Mouse (Mus musculus): ENCODE measurements around the gene Rpl38.

Gene Rpl38

DNA sequence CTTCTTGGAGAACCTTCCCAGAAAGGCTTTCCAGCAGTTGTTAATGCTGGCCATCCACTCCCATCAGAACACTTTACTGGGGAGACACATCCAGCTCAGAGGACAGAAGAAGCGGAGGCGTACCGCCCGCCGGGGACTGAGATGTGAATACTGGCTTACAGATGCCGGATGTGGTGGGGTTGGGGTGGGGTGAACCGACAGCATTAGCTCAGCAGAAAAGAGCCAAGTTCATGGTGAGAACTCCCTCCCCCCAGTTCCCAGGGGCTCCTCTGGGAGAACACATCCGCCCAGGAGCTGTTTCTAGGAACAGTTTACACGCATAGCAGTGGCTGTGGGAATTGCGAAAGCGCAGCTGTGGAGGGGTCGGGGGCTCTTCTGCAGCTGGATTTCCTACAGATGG is 31.2 kb downstream of the Rpl38 start:
- intact Hi-C loops (cut with DNase I): no loop called here

DNA sequence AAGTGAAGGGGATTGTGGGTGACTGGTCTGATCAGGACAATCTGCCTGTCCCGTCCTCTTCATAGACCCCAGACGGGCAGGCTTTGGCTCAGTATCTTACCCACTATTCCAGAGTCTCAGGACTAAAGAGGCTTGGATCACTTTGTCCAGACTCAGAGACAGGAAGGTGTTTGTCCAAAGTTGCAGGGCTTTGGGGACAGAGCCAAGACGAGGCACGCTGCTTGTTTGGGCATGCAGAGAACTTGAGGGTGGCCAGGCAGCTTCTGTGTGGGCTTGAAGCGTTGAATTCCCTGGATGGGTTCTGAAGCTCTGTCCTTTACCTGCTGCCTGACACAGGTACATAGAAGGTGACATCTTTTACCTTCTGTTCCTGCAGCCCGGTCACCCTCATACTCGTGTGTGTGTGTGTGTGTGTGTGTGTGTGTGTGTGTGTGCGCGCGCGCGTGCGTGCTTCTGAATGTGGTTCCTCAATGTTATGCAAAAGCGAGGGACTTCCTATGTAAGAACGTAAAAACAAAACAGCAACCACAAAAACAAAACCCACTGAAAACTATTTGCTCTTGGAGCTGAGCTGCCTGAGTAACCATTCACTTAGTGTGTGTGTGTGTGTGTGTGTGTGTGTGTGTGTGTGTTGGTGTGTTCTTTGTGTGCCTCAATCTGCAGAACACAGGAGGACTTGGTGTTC is 34.1 kb downstream of the Rpl38 start:
- intact Hi-C loops (cut with DNase I): no loop called here

DNA sequence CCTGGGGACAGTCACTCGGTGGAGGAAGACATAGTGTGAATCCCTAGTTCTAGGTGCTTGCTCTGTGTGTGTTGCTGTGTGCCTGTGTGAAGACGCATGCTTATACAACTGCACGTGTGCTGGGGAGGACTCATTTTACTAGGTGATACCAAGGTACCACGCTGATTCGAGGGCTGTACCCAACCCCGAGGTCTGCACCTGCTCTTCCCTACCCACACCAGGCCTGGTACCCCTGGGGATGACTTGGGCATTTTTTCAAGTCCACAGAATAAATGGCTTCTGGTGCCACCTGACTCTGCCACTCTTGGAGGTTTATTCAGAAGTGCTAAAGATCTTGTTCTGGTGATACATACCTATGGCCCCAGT is 34.7 kb downstream of the Rpl38 start:
- intact Hi-C loops (cut with DNase I): no loop called here

DNA sequence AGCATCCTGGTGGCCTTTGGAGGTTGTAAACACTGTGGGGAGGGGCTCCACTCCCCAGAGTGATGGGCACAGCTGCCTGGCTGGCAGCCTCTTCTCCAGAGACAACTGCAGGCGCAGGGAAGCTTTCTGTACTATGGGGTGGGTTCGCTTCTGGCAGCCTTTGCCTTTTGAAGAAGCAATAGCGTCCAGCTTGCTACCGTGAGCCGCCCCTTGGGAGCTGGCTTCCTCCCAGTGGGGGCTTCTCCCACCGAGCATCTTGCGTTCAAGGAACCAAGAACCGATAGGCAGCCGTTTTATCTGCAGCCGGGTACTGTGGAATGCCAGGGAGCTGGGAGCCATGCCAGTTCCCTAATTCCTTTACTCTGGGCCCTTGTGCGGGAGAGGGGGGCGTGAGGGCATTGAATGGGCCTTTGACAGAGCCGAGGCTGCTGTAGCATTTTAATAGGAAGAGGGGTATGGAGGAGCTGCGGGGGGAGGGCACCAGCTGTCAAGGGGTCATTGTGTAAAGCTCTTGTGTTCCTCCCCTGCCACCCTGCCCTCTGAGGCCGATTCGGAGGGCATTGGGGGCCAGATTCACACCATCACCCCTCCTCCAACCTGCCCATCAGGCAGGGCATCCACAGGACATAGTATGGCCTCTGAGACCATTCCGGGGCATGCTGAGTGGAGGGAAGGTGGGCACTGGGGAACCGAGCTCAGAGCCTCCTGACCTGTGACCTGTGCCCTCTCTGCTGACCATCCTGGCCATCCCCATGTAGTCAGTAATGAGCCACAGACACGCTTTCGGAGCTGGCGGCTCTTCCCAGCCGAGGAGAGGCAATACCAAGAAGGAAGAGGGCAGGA is 36.0 kb downstream of the Rpl38 start:
- intact Hi-C loops (cut with DNase I): no loop called here

DNA sequence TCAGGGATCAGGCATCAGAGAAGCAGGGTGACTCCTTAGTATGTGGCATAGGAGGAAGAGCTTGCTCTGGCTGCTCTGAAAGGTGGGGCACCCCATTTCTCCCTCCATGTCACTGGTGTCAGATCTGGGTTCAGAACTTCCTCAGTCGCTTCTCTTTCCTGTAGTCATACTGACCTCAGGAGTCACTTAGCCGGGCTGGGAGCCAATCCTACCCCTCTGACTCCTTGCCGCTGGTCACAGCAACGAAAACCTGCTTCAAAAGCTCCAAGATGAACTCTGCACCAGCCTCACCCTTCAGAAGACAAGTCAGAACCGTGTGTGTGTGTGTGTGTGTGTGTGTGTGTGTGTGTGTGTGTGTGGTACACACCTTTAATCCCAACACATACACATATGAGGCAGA is 38.0 kb downstream of the Rpl38 start:
- intact Hi-C loops (cut with DNase I): no loop called here

- intact Hi-C loops (cut with DNase I): loop anchor here (5.0 kb wide), 1 partner anchor 39 kb away; no protein-coding TSS in a partner anchor
These were observed 43.1 kb downstream of the Rpl38 start for GRCm38 (mm10) chr11:114711393-114711792.

GRCm38 (mm10) chr11:114711861-114712260 is 43.5 kb downstream of the Rpl38 start:
- intact Hi-C loops (cut with DNase I): loop anchor here (5.0 kb wide), 1 partner anchor 40 kb away; no protein-coding TSS in a partner anchor

- intact Hi-C loops (cut with DNase I): loop anchor here (5.0 kb wide), 1 partner anchor 42 kb away; no protein-coding TSS in a partner anchor
These were observed 46.2 kb downstream of the Rpl38 start for GRCm38 (mm10) chr11:114714526-114714925.

- intact Hi-C loops (cut with DNase I): no loop called here
These were observed 47.2 kb downstream of the Rpl38 start for GRCm38 (mm10) chr11:114715531-114715930.

GRCm38 (mm10) chr11:114720535-114720934 is 52.2 kb downstream of the Rpl38 start:
- intact Hi-C loops (cut with DNase I): loop anchor here (5.0 kb wide), 1 partner anchor 43 kb away; the partner anchor contains the start of gene Ttyh2
